Mouse (Mus musculus) liver, adult (tissue): ENCODE measurements around the gene Nipsnap3b.
A peak's percentile ranks its signal among the peaks of the same experiment; 100 is the strongest.

Source experiments
- GATA4 ChIP-seq: IDR thresholded peaks from 2 replicates; pipeline ENCODE4 v1.6.1; 2014; ENCODE audit warnings: mild to moderate bottlenecking, low read length; ENCODE audit not compliant: insufficient replicate concordance

Nipsnap3b gene

GRCm38 (mm10) chr4:53011732-53012361, at the start of gene Nipsnap3b:
TSS of gene Nipsnap3b (plus strand) at chr4:53011880.
- peak; percentile 20; the same call in 1 of the 2 replicates for TF ChIP-seq GATA4

DNA sequence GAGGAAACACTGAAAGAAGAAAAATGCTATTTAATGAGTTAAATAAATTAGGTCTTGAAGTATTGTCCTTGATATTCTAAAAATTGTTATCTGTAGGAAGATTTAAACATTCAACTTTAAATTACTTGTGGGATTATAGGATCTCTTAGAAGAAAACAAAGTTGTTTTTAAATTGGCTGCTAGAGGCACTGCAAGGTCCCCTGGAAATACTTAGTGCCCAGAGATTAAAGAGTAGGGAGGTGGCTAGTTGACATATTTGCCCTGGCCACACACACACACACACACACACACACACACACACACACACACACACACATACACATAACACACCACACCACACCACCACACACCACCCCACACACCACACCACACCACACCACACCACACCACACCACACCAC, 47.4 kb upstream of the Nipsnap3b start, which contains the start of gene Olfr270:
Olfr270 (plus strand) TSS at position 301 of the 400 bp plus-strand sequence.
- TF ChIP-seq GATA4: no peak

- TF ChIP-seq GATA4: no peak
These were observed 26.5 kb upstream of the Nipsnap3b start for GRCm38 (mm10) chr4:52985216-52985615.

DNA sequence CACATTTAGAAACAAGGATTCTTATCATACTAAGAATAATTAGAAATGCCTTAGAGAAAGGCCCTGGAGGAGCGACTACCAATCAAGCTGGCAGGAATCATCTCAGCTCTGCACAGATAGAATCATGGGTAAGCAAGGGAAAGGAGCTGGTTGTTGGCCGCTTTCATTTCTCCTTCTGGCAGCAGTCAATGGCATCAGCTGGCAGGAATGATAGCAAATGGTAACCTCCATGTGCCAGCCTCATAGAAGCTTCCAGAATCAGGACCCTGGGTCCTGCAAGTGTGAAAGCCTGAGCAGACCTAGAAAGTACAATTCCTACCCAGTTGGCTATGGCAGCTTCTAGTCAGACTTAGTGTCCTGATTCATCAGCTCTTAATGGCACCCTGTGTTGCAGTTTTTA, 25.4 kb upstream of the Nipsnap3b start:
- no peak for TF ChIP-seq GATA4

DNA sequence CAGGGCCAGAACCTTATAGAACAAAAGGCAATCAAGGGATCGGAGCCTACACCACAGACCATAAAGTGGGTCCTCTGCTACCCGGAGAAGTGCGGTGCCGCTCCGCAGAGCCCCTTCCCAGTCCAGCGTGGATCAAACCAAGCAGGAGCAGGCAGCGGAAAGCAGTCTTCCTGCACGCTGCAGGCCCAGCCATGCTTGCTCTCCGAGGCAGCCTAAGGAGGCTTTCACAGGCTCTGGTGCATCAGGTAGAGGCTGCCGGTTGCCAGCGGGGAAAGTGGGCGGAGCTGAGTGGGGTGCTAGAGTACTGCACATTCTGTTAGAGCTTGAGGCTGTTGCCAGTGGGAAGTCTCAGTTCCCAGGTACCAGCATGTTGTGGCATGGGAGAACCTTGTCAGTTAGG, 22.4 kb upstream of the Nipsnap3b start, which contains the start of gene Nipsnap3a:
Nipsnap3a (plus strand) TSS at position 25 of the 400 bp plus-strand sequence.
- no peak for TF ChIP-seq GATA4

GRCm38 (mm10) chr4:52999449-52999848, 12.2 kb upstream of the Nipsnap3b start:
- no peak for TF ChIP-seq GATA4

DNA sequence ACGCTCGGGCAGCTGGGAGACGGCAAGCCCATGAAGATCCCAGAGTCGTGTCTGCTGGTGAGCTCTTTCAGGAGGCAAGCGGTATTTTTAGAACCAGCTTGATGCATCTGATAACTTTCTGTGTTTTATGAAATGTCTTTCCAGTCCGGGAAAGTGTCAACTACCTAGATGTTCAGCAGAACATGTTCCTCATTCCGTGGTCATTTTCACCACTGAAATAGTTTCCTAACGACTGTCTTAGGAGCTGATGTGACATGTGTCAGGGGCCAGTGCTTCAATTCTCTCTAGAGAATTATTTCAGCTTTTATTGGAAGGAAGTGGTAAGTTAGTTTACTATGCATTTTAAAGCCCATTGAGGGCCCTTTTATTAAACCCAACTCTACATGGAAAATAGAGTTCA, 11.5 kb upstream of the Nipsnap3b start:
- TF ChIP-seq GATA4: no peak

- no peak for TF ChIP-seq GATA4
These were observed 2.5 kb upstream of the Nipsnap3b start for GRCm38 (mm10) chr4:53009183-53009582.

- no peak for TF ChIP-seq GATA4
These were observed 1.8 kb upstream of the Nipsnap3b start for GRCm38 (mm10) chr4:53009871-53010270.

GRCm38 (mm10) chr4:53014421-53014820, 2.7 kb downstream of the Nipsnap3b start:
- TF ChIP-seq GATA4: no peak

DNA sequence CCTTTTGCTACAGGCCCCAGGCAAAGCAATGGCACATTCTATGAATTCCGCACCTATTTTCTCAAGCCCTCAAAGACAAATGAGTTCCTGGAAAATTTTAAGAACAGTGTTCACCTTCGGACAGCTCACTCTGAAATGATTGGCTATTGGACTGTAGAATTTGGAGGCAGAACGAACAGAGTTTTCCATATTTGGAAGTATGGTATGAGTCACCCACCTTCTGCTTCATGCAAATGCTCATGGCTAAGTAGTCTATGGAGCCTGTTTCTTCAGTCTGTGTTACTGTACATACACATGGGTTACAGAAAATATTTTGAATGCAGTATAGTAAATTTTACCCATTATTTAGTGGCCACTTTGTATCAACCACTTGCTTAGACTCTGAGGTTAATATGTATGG, 3.3 kb downstream of the Nipsnap3b start:
- TF ChIP-seq GATA4: no peak

- no peak for TF ChIP-seq GATA4
These were observed 6.7 kb downstream of the Nipsnap3b start for GRCm38 (mm10) chr4:53018392-53018791.

DNA sequence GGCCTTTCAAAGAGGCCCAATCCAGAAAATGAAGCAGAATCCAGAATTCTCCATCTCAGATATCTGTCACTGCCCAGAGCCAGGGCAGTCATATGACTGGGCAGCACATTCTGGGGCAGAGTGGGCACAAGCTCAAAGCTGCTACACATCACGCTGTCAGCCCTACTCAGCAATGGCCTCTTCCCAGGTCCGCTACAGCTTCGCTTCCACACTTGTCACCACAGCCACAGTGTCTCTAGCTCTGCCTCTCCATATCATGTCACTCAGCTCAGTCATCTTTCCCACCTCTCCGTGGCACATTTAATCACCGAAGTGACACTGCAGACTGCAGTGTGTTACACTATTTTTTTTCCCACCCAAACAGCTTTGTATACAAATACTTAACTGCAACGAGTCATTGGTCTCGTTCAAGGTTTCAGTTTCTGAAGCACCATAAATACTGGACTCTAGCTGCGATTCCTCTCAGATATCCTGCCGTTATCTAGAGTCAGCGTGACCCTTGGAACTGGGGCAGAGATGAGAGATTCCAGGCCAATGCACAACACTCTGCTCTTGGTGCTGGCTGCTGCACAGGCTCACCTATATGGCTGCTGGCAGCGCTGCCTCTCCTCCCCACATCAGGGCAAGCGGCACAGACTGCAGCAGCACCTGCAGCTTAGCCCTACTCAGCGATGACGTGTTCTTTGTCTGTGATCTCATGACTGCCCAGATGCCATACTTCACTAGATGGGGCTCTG, 11.7 kb downstream of the Nipsnap3b start:
- TF ChIP-seq GATA4: peak; percentile 95

- no peak for TF ChIP-seq GATA4
These were observed 12.7 kb downstream of the Nipsnap3b start for GRCm38 (mm10) chr4:53024397-53024796.

GRCm38 (mm10) chr4:53027811-53028210, 16.1 kb downstream of the Nipsnap3b start:
- TF ChIP-seq GATA4: no peak

DNA sequence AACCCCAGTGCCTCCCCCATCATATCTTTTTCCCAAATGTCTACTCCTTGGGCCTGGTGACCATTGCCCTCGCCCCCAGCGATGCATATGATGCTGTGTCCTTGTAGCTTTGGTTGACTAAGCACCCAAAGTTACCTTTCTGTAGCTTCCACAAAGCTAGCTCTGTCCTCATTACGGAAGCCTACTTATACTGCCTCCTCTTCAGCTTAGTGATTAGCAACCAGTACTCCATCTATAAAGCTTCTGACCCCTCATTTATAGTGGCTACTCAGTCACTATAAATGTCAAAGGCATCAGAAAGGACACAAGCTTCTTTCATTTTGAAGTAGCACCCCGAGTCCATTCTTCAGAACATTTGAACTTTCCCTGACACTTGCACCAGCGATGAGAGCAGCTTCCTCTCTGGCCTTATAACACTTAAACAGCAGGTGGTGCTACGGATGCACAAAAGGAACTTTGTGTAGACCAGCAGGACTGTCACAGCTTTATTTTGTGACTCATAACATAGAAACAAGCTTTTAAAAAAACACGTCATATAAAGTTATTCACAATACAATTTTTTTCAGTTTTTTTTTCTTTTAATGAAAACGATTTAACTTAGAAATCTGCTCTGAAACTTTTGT, 18.8 kb downstream of the Nipsnap3b start:
- TF ChIP-seq GATA4: no peak
